Mouse (Mus musculus) intestine, embryonic 16.5 days (tissue): ENCODE data around the gene Dpf3. TPM values are rescaled to one million over a fixed set of nuclear protein-coding genes. Genes with fewer than 3 reads are reported as not detected.

ENCODE experiments used
- ATAC-seq: fragments of 200-750 bp; cut with Nextera tagmentation; 2 replicates; pipeline ENCODE4 v1.8.0; 2017; ENCODE audit warnings: moderate TSS enrichment, moderate library complexity
- H3K27ac ChIP-seq: fragments of 300-500 bp; sonication (generic); 2 replicates; pipeline ENCODE4 v1.5.1; 2014; ENCODE audit warnings: mild to moderate bottlenecking, low read length
- H3K27me3 ChIP-seq: fragments of 300-500 bp; sonication (generic); replicated peaks from 2 replicates; pipeline ENCODE4 v1.6.1; 2014; ENCODE audit warnings: low read length, control low read depth, mixed read lengths; ENCODE audit not compliant: control insufficient read depth, insufficient read depth
- H3K36me3 ChIP-seq: fragments of 300-500 bp; sonication (generic); 2 replicates; pipeline ENCODE4 v1.6.1; 2014; ENCODE audit warnings: low read length, control low read depth; ENCODE audit not compliant: control insufficient read depth, insufficient read depth
- H3K4me1 ChIP-seq: fragments of 300-500 bp; sonication (generic); 2 replicates; pipeline ENCODE4 v1.6.1; 2014; ENCODE audit warnings: low read length, control low read depth, mixed read lengths; ENCODE audit not compliant: control insufficient read depth, insufficient read depth
- H3K4me2 ChIP-seq: fragments of 300-500 bp; sonication (generic); 2 replicates; pipeline ENCODE4 v1.6.1; 2014; ENCODE audit warnings: low read depth, low read length, control low read depth
- H3K4me3 ChIP-seq: fragments of 300-500 bp; sonication (generic); 2 replicates; pipeline ENCODE4 v1.5.1; 2014; ENCODE audit warnings: mild to moderate bottlenecking, low read length
- H3K9ac ChIP-seq: fragments of 300-500 bp; sonication (generic); 2 replicates; pipeline ENCODE4 v1.6.1; 2014; ENCODE audit warnings: low read depth, low read length
- H3K9me3 ChIP-seq: fragments of 300-500 bp; sonication (generic); 2 replicates; pipeline ENCODE4 v1.6.1; 2016; ENCODE audit warnings: low read length, control low read depth; ENCODE audit not compliant: control insufficient read depth
- WGBS: fragments of 180-500 bp; shearing (Covaris S2); extraction: QIAGEN DNeasy Blood & Tissue Kit; methylation state at CpG from one replicate; pipeline ENCODE4 v1.1.7; 2014; 5-methylcytosine and 5-hydroxymethylcytosine counted together
- polyA plus RNA-seq: library from polyadenylated mRNA; unstranded; fragments of >200 nt; fragmentation: Nextera tagmentation; extraction: Ambion mirVana; gene quantifications from 2 replicates; pipeline ENCODE4 v1.2.1, GENCODE M21; 2015

Dpf3 gene
- polyA plus RNA-seq, 1 experiment from 2014 or later: 7.4 TPM

DNA sequence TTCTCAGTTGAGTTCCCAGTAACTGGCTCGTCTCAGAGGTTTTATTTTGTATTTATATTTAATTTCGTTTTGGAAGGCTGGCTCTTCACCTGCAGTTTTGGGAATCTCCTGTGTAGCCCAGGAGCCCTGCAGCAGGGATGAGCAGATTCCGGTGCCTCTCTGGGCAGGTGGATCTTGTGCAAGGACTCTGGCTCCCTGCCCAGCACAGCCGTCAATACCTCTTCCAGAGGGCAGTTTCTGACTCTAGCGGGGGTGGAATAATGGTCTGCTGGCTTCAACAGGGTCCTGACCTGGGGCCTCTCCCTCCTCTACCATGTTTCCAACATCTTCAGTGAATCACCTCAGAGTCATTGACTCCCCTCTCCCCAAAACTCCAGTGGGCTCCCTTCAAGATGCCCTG, 283.2 kb downstream of the Dpf3 start:
- Histone ChIP-seq H3K4me1 (peaks cover 3% of the 10 kb centered on the region), H3K36me3 (no peaks in the 10 kb centered on the region), H3K9ac (no peak overlapping the region), H3K27me3 (no peaks in the 10 kb centered on the region), H3K9me3 (no peaks in the 10 kb centered on the region), H3K27ac (no peak overlapping the region), H3K4me3 (no peak overlapping the region), H3K4me2 (no peak overlapping the region)
- WGBS: 57% methylated on average over 5 of the region's 5 CpGs
- ATAC-seq: no peak

DNA sequence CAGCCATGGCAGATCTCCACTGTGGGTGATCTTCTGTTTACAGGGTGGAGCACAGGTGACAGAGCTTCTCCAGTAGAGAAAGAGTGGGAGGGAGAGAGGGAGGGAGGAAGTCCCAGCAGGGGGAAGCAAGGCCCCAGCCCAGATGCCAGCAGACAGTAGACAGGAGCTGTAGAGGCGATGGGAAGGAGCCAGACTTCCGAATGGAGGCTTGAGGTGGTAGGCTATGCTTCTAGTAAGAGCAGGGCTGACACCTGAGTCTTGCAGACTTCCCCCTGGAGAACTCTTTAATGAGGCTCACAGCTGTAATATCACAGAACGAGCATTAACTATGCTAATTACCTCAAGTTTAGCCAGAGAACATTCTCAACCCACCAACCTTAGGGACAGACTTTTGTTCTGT, 285.8 kb downstream of the Dpf3 start:
- Histone ChIP-seq H3K4me1 (no peaks in the 10 kb centered on the region), H3K9me3 (no peaks in the 10 kb centered on the region), H3K4me3 (no peak overlapping the region), H3K36me3 (no peaks in the 10 kb centered on the region), H3K27me3 (no peaks in the 10 kb centered on the region), H3K9ac (no peak overlapping the region), H3K27ac (no peak overlapping the region), H3K4me2 (no peak overlapping the region)
- 37% methylated on average over 3 of the region's 3 CpGs for WGBS
- no peak; the same call in 1 of the 2 replicates for ATAC-seq

DNA sequence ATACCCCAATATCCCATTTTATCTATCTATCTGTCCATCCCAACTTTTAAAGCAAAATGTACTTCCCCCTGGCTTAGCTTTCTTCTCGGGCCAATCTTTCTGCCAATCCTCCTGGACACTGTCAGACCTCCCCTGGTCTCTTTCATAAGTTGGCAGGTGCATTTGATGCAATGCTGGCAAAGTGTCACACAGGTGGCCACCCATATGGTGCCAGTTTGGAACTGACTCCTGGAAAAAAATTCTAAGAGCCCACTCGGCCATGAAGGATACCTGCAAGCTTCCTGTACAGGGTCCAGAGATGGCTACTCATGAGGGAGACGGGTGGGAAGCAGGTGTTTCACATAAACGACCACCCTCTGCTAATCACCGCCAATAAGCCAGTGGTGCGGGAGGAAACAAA, 307.0 kb downstream of the Dpf3 start:
- Histone ChIP-seq H3K36me3 (no peaks in the 10 kb centered on the region), H3K4me1 (no peaks in the 10 kb centered on the region), H3K27ac (no peak overlapping the region), H3K4me3 (no peak overlapping the region), H3K9ac (no peak overlapping the region), H3K27me3 (no peaks in the 10 kb centered on the region), H3K4me2 (no peak overlapping the region), H3K9me3 (no peaks in the 10 kb centered on the region)
- 76% methylated on average over 6 of the region's 6 CpGs for WGBS
- ATAC-seq: no peak

DNA sequence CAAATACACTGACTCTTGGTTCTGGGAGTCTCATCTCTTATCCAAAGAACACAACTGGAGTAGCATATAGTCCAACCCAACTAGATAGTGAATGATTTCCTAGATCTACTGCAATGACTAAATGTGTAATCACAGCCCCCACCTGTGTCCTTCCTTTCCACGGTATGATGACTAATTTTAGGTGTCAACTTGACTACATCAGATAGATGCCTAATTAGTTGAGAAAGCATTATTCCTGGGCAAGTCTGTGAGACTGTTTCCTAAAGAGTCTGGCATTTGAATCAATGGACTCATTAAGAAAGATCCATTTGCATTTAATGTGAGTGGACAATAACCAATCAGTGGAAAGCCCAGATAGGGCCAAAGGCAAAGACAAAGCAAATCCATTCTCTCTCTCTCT, 307.7 kb downstream of the Dpf3 start:
- Histone ChIP-seq H3K27ac (no peak overlapping the region), H3K36me3 (no peaks in the 10 kb centered on the region), H3K9me3 (no peaks in the 10 kb centered on the region), H3K4me1 (no peaks in the 10 kb centered on the region), H3K27me3 (no peaks in the 10 kb centered on the region), H3K9ac (no peak overlapping the region), H3K4me3 (no peak overlapping the region), H3K4me2 (no peak overlapping the region)
- no peak for ATAC-seq
- 71% methylated on average over 1 of the region's 1 CpGs for WGBS

DNA sequence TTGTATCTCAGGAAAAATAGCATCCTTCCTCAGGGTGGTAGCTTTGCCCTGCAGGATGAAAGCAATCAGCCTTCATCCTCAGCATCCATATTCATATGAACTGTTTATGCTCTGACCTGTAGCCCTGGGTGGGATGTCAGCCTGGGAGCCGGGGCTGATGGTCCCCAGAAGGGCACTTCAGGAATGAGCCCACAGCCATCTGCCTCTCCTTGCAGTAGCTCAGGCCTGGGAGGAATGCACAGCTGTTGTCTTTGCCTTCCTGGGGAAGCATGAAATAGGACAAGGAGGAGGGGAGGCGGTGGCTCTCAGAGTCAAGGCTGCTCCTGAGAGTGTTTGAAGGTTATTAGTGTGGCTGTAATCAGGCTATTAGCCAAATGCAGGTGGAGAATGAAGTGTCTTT, 308.7 kb downstream of the Dpf3 start:
- no peak overlapping the region for H3K9ac ChIP-seq
- H3K36me3 ChIP-seq: no peaks in the 10 kb centered on the region
- WGBS: 59% methylated on average over 2 of the region's 2 CpGs
- no peaks in the 10 kb centered on the region for H3K9me3 ChIP-seq
- H3K27ac ChIP-seq: no peak overlapping the region
- H3K4me2 ChIP-seq: no peak overlapping the region
- no peak for ATAC-seq
- no peaks in the 10 kb centered on the region for H3K27me3 ChIP-seq
- H3K4me3 ChIP-seq: no peak overlapping the region
- no peaks in the 10 kb centered on the region for H3K4me1 ChIP-seq

DNA sequence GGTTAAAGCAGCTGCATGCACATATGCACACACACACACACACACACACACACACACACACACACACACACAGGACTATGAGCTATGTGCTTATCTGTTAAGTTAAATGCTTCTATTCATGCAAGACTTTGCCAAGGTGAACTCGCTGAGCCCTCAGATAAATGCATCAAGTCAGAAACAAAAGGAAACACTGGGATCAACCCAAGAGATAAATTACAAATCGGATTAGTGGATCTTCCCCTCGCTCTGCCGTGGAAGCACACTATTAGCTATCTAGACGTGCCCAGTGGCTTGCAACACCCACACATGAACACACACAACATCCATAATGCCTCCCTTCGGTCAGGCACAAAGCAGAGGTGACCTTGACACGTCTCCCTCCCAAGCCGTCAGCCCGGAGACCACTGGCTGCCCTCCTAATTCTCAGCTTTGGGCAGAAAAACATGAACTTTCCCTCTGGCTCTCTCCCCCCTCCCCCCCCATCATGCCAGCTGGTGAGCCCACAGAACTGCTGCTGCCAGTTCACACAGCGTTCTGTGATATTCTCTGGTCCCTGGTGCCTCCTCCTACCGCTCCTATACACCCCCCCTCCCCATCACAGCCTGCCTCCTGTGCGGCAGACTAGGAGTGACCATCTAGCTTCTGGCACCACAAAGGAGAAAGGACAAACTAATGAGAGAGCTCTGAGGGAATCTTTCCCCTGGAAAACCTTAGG, 317.9 kb downstream of the Dpf3 start:
- H3K9me3 ChIP-seq: no peaks in the 10 kb centered on the region
- no peak for ATAC-seq

DNA sequence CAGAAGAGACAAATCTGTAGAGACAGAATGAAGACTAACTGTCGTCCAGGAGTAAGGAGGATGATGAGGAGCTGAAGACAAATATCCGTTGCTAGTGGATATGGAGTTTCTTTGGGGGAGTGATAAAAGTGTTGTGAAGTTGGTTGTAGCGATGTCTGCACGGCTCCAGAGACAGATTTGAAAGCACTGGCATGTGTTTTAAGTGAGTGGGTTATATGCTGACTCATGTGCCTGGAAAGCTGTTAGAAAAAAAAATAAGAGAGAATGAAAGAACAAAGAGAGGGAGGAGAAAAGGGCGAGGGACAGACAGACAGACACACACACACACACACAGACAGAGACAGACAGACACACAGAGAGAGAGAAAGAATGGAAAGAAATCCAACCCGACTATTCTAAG, 319.2 kb downstream of the Dpf3 start:
- no peak for ATAC-seq
- Histone ChIP-seq H3K27me3 (no peaks in the 10 kb centered on the region), H3K36me3 (no peaks in the 10 kb centered on the region), H3K4me3 (no peak overlapping the region), H3K27ac (no peak overlapping the region), H3K9ac (no peak overlapping the region), H3K4me1 (no peaks in the 10 kb centered on the region), H3K9me3 (no peaks in the 10 kb centered on the region), H3K4me2 (no peak overlapping the region)
- WGBS: 77% methylated on average over 6 of the region's 6 CpGs

More for the DNA sequence above, 317.9 kb downstream of the Dpf3 start:
- Histone ChIP-seq H3K9ac (no peak overlapping the region), H3K27me3 (no peaks in the 10 kb centered on the region), H3K4me3 (no peak overlapping the region), H3K36me3 (no peaks in the 10 kb centered on the region), H3K27ac (no peak overlapping the region), H3K4me1 (no peaks in the 10 kb centered on the region), H3K4me2 (no peak overlapping the region)
- 37% methylated on average over 12 of the region's 12 CpGs for WGBS

DNA sequence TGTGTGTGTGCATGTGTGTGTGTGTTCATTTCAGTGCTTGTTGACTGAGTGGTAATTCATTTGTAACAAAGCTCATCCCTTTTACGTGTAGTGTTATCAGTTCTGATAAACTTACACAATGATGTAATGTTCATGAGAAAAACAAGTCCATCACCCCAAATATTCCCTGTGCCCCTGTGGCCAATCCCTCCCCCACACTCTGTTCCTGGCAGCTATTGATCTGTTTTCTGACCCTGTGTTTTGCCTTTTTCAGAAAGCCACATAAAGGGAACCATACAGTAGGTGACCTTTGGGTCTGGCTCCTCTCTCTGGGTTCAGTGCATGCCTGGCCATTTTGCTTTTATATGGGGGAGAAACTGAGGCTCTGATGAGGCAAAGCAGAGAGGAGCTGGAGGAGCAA, 322.5 kb downstream of the Dpf3 start:
- no peak overlapping the region for H3K4me3 ChIP-seq
- WGBS: 65% methylated on average over 1 of the region's 1 CpGs
- no peak overlapping the region for H3K4me2 ChIP-seq
- H3K27me3 ChIP-seq: no peaks in the 10 kb centered on the region
- ATAC-seq: no peak
- no peak overlapping the region for H3K9ac ChIP-seq
- no peaks in the 10 kb centered on the region for H3K36me3 ChIP-seq
- no peak overlapping the region for H3K27ac ChIP-seq
- no peaks in the 10 kb centered on the region for H3K9me3 ChIP-seq
- H3K4me1 ChIP-seq: no peaks in the 10 kb centered on the region
